Comparison of ENCODE assay signal across 23 mouse cellular contexts in genomic region chr16:75462136-75462535, GRCm38 (mm10).
"Had no signal": no experiment of that assay in that cellular context is flagged by ENCODE, and none has a peak within 500 bp of the region (broad histone marks: within the 10 kb centered on the region; RNA-seq: fewer than 3 reads in every experiment).

No protein-coding gene starts in this region.

- ATAC-seq: forebrain, embryonic 16.5 days; hindbrain, postnatal 0 days; intestine, postnatal 0 days had no signal

- H3K4me1 ChIP-seq: heart, embryonic 13.5 days; heart, embryonic 15.5 days; hindbrain, embryonic 13.5 days; hindbrain, embryonic 15.5 days; limb, embryonic 10.5 days; limb, embryonic 12.5 days had no signal

- H3K27ac ChIP-seq: heart, adult 2 months; heart, embryonic 13.5 days; heart, embryonic 15.5 days; hindbrain, embryonic 13.5 days; hindbrain, embryonic 15.5 days; hindbrain, postnatal 0 days; kidney, postnatal 0 days; left cerebral cortex, adult 2 months; limb, embryonic 10.5 days; limb, embryonic 12.5 days had no signal

- H3K36me3 ChIP-seq: heart, embryonic 13.5 days; heart, embryonic 15.5 days; hindbrain, embryonic 13.5 days; hindbrain, embryonic 15.5 days; limb, embryonic 10.5 days; limb, embryonic 12.5 days had no signal

- H3K9ac ChIP-seq: heart, embryonic 13.5 days; heart, embryonic 15.5 days; hindbrain, embryonic 13.5 days; hindbrain, embryonic 15.5 days; limb, embryonic 12.5 days had no signal

- H3K9me3 ChIP-seq: heart, embryonic 13.5 days; heart, embryonic 15.5 days; hindbrain, embryonic 13.5 days; hindbrain, embryonic 15.5 days; limb, embryonic 10.5 days; limb, embryonic 12.5 days had no signal

- H3K4me2 ChIP-seq: heart, embryonic 11.5 days; heart, embryonic 13.5 days; heart, embryonic 15.5 days; hindbrain, embryonic 13.5 days; hindbrain, embryonic 15.5 days; limb, embryonic 12.5 days had no signal

- H3K4me3 ChIP-seq: heart, adult 2 months; heart, embryonic 13.5 days; heart, embryonic 15.5 days; hindbrain, embryonic 13.5 days; hindbrain, embryonic 15.5 days; left cerebral cortex, adult 2 months; limb, embryonic 10.5 days; limb, embryonic 12.5 days had no signal

- H3K27me3 ChIP-seq: heart, embryonic 13.5 days; heart, embryonic 15.5 days; hindbrain, embryonic 13.5 days; hindbrain, embryonic 15.5 days; limb, embryonic 12.5 days had no signal

- DNase-seq: gastrocnemius, postnatal 14 days; gastrocnemius, postnatal 36 days; heart, adult 11 months; heart, adult 2 months; heart, postnatal 14 days; heart, postnatal 36 days; kidney, adult 18-20 months; kidney, adult 8-10 months; kidney, postnatal 14 days; kidney, postnatal 36 days; liver had no signal
